Mouse (Mus musculus) olfactory bulb, adult 2 months (tissue): ENCODE results near the gene Pycr1.

Experiments
- CTCF ChIP-seq: fragments of 200-500 bp; IDR thresholded peaks from 2 replicates; pipeline ENCODE4 v1.5.1; 2012; ENCODE audit warnings: low read depth, mild to moderate bottlenecking, low read length, moderate library complexity; ENCODE audit not compliant: insufficient read depth
- POLR2A ChIP-seq: fragments of 200-500 bp; IDR thresholded peaks from 2 replicates; pipeline ENCODE4 v1.6.1; 2012; ENCODE audit warnings: mild to moderate bottlenecking, low read depth, low read length, moderate library complexity; ENCODE audit not compliant: insufficient read depth

GRCm38 (mm10) chr11:120603545-120603944 lies 40.0 kb downstream of the Pycr1 start:
- TF ChIP-seq CTCF (no peak), POLR2A (no peak)
